9 mouse cellular contexts compared by ENCODE assay signal in genomic region chr11:78803587-78804316, GRCm38 (mm10). TPM values are rescaled to one million over a fixed set of nuclear protein-coding genes. Genes with fewer than 3 reads are reported as not detected.
DNase-seq lines count a peak whose midpoint lies in the region; ATAC-seq and TF ChIP-seq lines count a peak whose summit lies in the region.
"Had no signal": no experiment of that assay in that cellular context is flagged by ENCODE, and none has a peak within 500 bp of the region (broad histone marks: within the 10 kb centered on the region; RNA-seq: fewer than 3 reads in every experiment).

No protein-coding gene starts in this region.

- TF ChIP-seq CTCF in testis, adult 2 months (IDR thresholded peaks at IDR 0.05; ENCODE audit: control insufficient read depth, insufficient read depth, insufficient replicate concordance, low read depth, low read length): no peak

- H3K36me3 ChIP-seq in heart, embryonic 11.5 days (ENCODE audit: control insufficient read depth, insufficient read depth, low read length): no peaks in the 10 kb centered on the region
- H3K36me3 ChIP-seq in heart, embryonic 10.5 days: no peaks in the 10 kb centered on the region
- H3K36me3 ChIP-seq in liver, embryonic 15.5 days (replicated peaks): no peaks in the 10 kb centered on the region
- H3K36me3 ChIP-seq in testis, adult 2 months (ENCODE audit: control insufficient read depth, insufficient read depth, low read length): no peaks in the 10 kb centered on the region
- H3K36me3 ChIP-seq in midbrain, embryonic 13.5 days: no peaks in the 10 kb centered on the region
- H3K36me3 ChIP-seq: lung, embryonic 15.5 days had no signal

- no peaks in the 10 kb centered on the region for H3K9me3 ChIP-seq in heart, embryonic 11.5 days (replicated peaks; ENCODE audit: control insufficient read depth, low read length)
- H3K9me3 ChIP-seq in heart, embryonic 10.5 days: no peaks in the 10 kb centered on the region
- no peaks in the 10 kb centered on the region for H3K9me3 ChIP-seq in liver, embryonic 15.5 days (replicated peaks)
- no peaks in the 10 kb centered on the region for H3K9me3 ChIP-seq in midbrain, embryonic 13.5 days
- H3K9me3 ChIP-seq: lung, embryonic 15.5 days had no signal

- no peak overlapping the region for H3K9ac ChIP-seq in heart, embryonic 11.5 days (ENCODE audit: low read depth, low read length)
- H3K9ac ChIP-seq in liver, embryonic 15.5 days: no peak overlapping the region
- no peak overlapping the region for H3K9ac ChIP-seq in midbrain, embryonic 13.5 days (replicated peaks)
- H3K9ac ChIP-seq: lung, embryonic 15.5 days had no signal

- ATAC-seq in heart, embryonic 11.5 days (replicated peaks; ENCODE audit: insufficient number of reproducible peaks, low FRiP score, low TSS enrichment): no peak
- ATAC-seq in liver, embryonic 15.5 days (ENCODE audit: insufficient read depth): no peak
- no peak for ATAC-seq in midbrain, embryonic 13.5 days

- no peaks in the 10 kb centered on the region for H3K27me3 ChIP-seq in heart, embryonic 11.5 days (ENCODE audit: control insufficient read depth, insufficient read depth, low read length)
- H3K27me3 ChIP-seq in heart, embryonic 10.5 days (ENCODE audit: insufficient read depth, poor library complexity, severe bottlenecking): no peaks in the 10 kb centered on the region
- no peaks in the 10 kb centered on the region for H3K27me3 ChIP-seq in liver, embryonic 15.5 days
- H3K27me3 ChIP-seq in testis, adult 2 months (ENCODE audit: control insufficient read depth, insufficient read depth, low read length): no peaks in the 10 kb centered on the region
- H3K27me3 ChIP-seq in midbrain, embryonic 13.5 days: peaks cover 18% of the 10 kb centered on the region
- H3K27me3 ChIP-seq: lung, embryonic 15.5 days had no signal

- H3K27ac ChIP-seq in heart, embryonic 11.5 days (ENCODE audit: low read depth, low read length): no peak overlapping the region
- H3K27ac ChIP-seq in heart, embryonic 10.5 days: no peak overlapping the region
- no peak overlapping the region for H3K27ac ChIP-seq in liver, embryonic 15.5 days (replicated peaks)
- peak overlapping the region; percentile 20; the same call in 1 of the 2 replicates for H3K27ac ChIP-seq in testis, adult 2 months (ENCODE audit: control insufficient read depth, insufficient read depth, low read depth, low read length)
- no peak overlapping the region for H3K27ac ChIP-seq in midbrain, embryonic 13.5 days
- H3K27ac ChIP-seq: lung, embryonic 15.5 days had no signal

- no peak overlapping the region for H3K4me2 ChIP-seq in heart, embryonic 11.5 days
- H3K4me2 ChIP-seq in liver, embryonic 15.5 days: 0 out of 2 replicates have a peak overlapping the region, but pooled peaks have one; percentile 10
- H3K4me2 ChIP-seq in midbrain, embryonic 13.5 days (replicated peaks): no peak overlapping the region
- H3K4me2 ChIP-seq: lung, embryonic 15.5 days had no signal

- DNase-seq in heart, adult 11 months: peak; percentile 98
- peak; percentile 9 for DNase-seq in MEL-GATA-1-ER (ENCODE audit: extremely low read depth, low read depth)
- peak; percentile 28 for DNase-seq in cerebellum, adult 9-10 months
- no peak for DNase-seq in heart, embryonic 10.5 days (ENCODE audit: low spot score)

- peaks cover 3% of the 10 kb centered on the region; the same call in 1 of the 2 replicates for H3K4me1 ChIP-seq in heart, embryonic 11.5 days (ENCODE audit: control insufficient read depth, insufficient read depth, low read length)
- H3K4me1 ChIP-seq in heart, embryonic 10.5 days: peaks cover 9% of the 10 kb centered on the region
- peaks cover 30% of the 10 kb centered on the region for H3K4me1 ChIP-seq in liver, embryonic 15.5 days (replicated peaks)
- no peaks in the 10 kb centered on the region; the same call in 1 of the 2 replicates for H3K4me1 ChIP-seq in testis, adult 2 months (ENCODE audit: control insufficient read depth, insufficient read depth, low read length)
- H3K4me1 ChIP-seq in midbrain, embryonic 13.5 days (replicated peaks): peaks cover 19% of the 10 kb centered on the region
- H3K4me1 ChIP-seq: lung, embryonic 15.5 days had no signal

- 0 out of 2 replicates have a peak, but pooled peaks have one; percentile 12 for TF ChIP-seq POLR2A in testis, adult 2 months (IDR thresholded peaks at IDR 0.05; ENCODE audit: control insufficient read depth, low read depth, low read length)

- WGBS in heart, embryonic 11.5 days (ENCODE audit: insufficient replicate concordance): 57% methylated on average over 14 of the region's 14 CpGs
- 61% methylated on average over 14 of the region's 14 CpGs for WGBS in heart, embryonic 10.5 days
- 46% methylated on average over 14 of the region's 14 CpGs for WGBS in liver, embryonic 15.5 days (ENCODE audit: insufficient replicate concordance)
- 74% methylated on average over 14 of the region's 14 CpGs for WGBS in midbrain, embryonic 13.5 days

- H3K4me3 ChIP-seq in heart, embryonic 11.5 days (ENCODE audit: low read depth, low read length): no peak overlapping the region
- 0 out of 2 replicates have a peak overlapping the region, but pooled peaks have one; percentile 9 for H3K4me3 ChIP-seq in heart, embryonic 10.5 days
- no peak overlapping the region for H3K4me3 ChIP-seq in liver, embryonic 15.5 days (replicated peaks)
- H3K4me3 ChIP-seq in testis, adult 2 months (ENCODE audit: control insufficient read depth, low read depth, low read length): no peak overlapping the region
- no peak overlapping the region for H3K4me3 ChIP-seq in midbrain, embryonic 13.5 days (replicated peaks)
- H3K4me3 ChIP-seq: lung, embryonic 15.5 days had no signal

RNA-seq across cellular contexts. Expression of gene Lyrm9, which starts 22.6 kb away (rescaled TPM):
- 27.4 and 28.3 TPM in 2 replicates for polyA plus RNA-seq in heart, embryonic 11.5 days (2014; fragmentation: Nextera tagmentation; extraction: Ambion mirVana)
- 25.9 and 36.8 TPM in 2 replicates for polyA plus RNA-seq in heart, embryonic 10.5 days (2016; fragmentation: Nextera tagmentation; extraction: Ambion mirVana)
- 10.7 and 14.0 TPM in 2 replicates for polyA plus RNA-seq in liver, embryonic 15.5 days (2015; fragmentation: Nextera tagmentation; extraction: Ambion mirVana)
- polyA plus RNA-seq in testis, adult 2 months (2012; rRNA removed): 158 and 165 TPM in 2 replicates
- 25.3 and 28.2 TPM in 2 replicates for polyA plus RNA-seq in midbrain, embryonic 13.5 days (2015; fragmentation: Nextera tagmentation; extraction: Ambion mirVana)

RNA-seq across cellular contexts. Expression of gene Ccnq, which starts 52.2 kb away (rescaled TPM):
- polyA plus RNA-seq in heart, embryonic 11.5 days (2014; fragmentation: Nextera tagmentation; extraction: Ambion mirVana): 31.0 and 34.0 TPM in 2 replicates
- 33.1 and 35.4 TPM in 2 replicates for polyA plus RNA-seq in heart, embryonic 10.5 days (2016; fragmentation: Nextera tagmentation; extraction: Ambion mirVana)
- polyA plus RNA-seq in liver, embryonic 15.5 days (2015; fragmentation: Nextera tagmentation; extraction: Ambion mirVana): 14.8 and 16.5 TPM in 2 replicates
- 13.8 and 16.5 TPM in 2 replicates for polyA plus RNA-seq in testis, adult 2 months (2012; rRNA removed)
- polyA plus RNA-seq in midbrain, embryonic 13.5 days (2015; fragmentation: Nextera tagmentation; extraction: Ambion mirVana): 33.2 and 34.3 TPM in 2 replicates
